Mouse (Mus musculus): Measurements from ENCODE around the gene Gm17622.

Gm17622 gene

GRCm38 (mm10) chr13:96511893-96512292 lies 21.4 kb downstream of the Gm17622 start:
- no peak for DNase-seq

- no peak for DNase-seq
Observed at GRCm38 (mm10) chr13:96514154-96514942, 23.8 kb downstream of the Gm17622 start.

GRCm38 (mm10) chr13:96516249-96516648 lies 25.7 kb downstream of the Gm17622 start:
- DNase-seq: no peak

GRCm38 (mm10) chr13:96517335-96517734 lies 26.8 kb downstream of the Gm17622 start:
- no peak for DNase-seq

GRCm38 (mm10) chr13:96521294-96521693 lies 30.8 kb downstream of the Gm17622 start:
- no peak for DNase-seq

GRCm38 (mm10) chr13:96527022-96527421 lies 36.5 kb downstream of the Gm17622 start:
- no peak for DNase-seq

GRCm38 (mm10) chr13:96527856-96528255 lies 37.3 kb downstream of the Gm17622 start:
- DNase-seq: no peak

- no peak for DNase-seq
Observed at GRCm38 (mm10) chr13:96528776-96529175, 38.2 kb downstream of the Gm17622 start.

- DNase-seq: no peak
Observed at GRCm38 (mm10) chr13:96529542-96529941, 39.0 kb downstream of the Gm17622 start.

- no peak for DNase-seq
Observed at GRCm38 (mm10) chr13:96530064-96530463, 39.5 kb downstream of the Gm17622 start.

GRCm38 (mm10) chr13:96532176-96532575 lies 41.6 kb downstream of the Gm17622 start:
- DNase-seq: no peak

GRCm38 (mm10) chr13:96533742-96534141 lies 43.2 kb downstream of the Gm17622 start:
- no peak for DNase-seq

GRCm38 (mm10) chr13:96536821-96537572 lies 46.5 kb downstream of the Gm17622 start:
- no peak for DNase-seq

GRCm38 (mm10) chr13:96538103-96538502 lies 47.6 kb downstream of the Gm17622 start:
- DNase-seq: no peak
